14 mouse cellular contexts compared by ENCODE assay signal in genomic region chr17:83977725-83978124, GRCm38 (mm10).
DNase-seq lines count a peak whose midpoint lies in the region; ATAC-seq and TF ChIP-seq lines count a peak whose summit lies in the region.
"Had no signal": no experiment of that assay in that cellular context is flagged by ENCODE, and none has a peak within 500 bp of the region (broad histone marks: within the 10 kb centered on the region; RNA-seq: fewer than 3 reads in every experiment).

No protein-coding gene starts in this region.

- no peak for TF ChIP-seq CTCF in kidney, postnatal 0 days (IDR thresholded peaks at IDR 0.05; ENCODE audit: low read depth)
- TF ChIP-seq CTCF in bone marrow, adult 2 months (IDR thresholded peaks at IDR 0.05; ENCODE audit: control insufficient read depth, insufficient read depth, low read length), result no peak

- no peaks in the 10 kb centered on the region for H3K36me3 ChIP-seq in heart, embryonic 13.5 days
- H3K36me3 ChIP-seq in kidney, postnatal 0 days (ENCODE audit: insufficient read depth, low read length), result no peaks in the 10 kb centered on the region
- H3K36me3 ChIP-seq in limb, embryonic 11.5 days (ENCODE audit: control insufficient read depth, insufficient read depth, low read length), result no peaks in the 10 kb centered on the region
- H3K36me3 ChIP-seq: G1E had no signal

- H3K4me1 ChIP-seq in heart, embryonic 13.5 days, result peaks cover 22% of the 10 kb centered on the region
- H3K4me1 ChIP-seq in kidney, postnatal 0 days (replicated peaks; ENCODE audit: insufficient read depth, low read length), result peaks cover 11% of the 10 kb centered on the region
- peaks cover 4% of the 10 kb centered on the region; the same call in 1 of the 2 replicates for H3K4me1 ChIP-seq in bone marrow, adult 2 months (ENCODE audit: control insufficient read depth, insufficient read depth, low read length)
- peaks cover 27% of the 10 kb centered on the region for H3K4me1 ChIP-seq in limb, embryonic 11.5 days (ENCODE audit: control insufficient read depth, insufficient read depth, low read length)

- DNase-seq in heart, postnatal 4 days, result no peak
- no peak for DNase-seq in kidney, postnatal 0 days (ENCODE audit: low spot score)
- DNase-seq in kidney, adult 8-10 months, result no peak
- DNase-seq in limb, embryonic 11.5 days (ENCODE audit: low spot score), result no peak
- DNase-seq in cerebellum, adult 18-20 months, result no peak
- no peak for DNase-seq in gastrocnemius, postnatal 25 days
- DNase-seq: cerebellum, adult 2 months; heart, postnatal 14 days; kidney, adult 11 months; thymus, postnatal 4 days had no signal

- no peak for TF ChIP-seq POLR2A in bone marrow, adult 2 months (IDR thresholded peaks at IDR 0.05; ENCODE audit: borderline replicate concordance, control insufficient read depth, low read depth, low read length)

- H3K4me2 ChIP-seq in heart, embryonic 13.5 days, result no peak overlapping the region
- no peak overlapping the region for H3K4me2 ChIP-seq in kidney, postnatal 0 days (ENCODE audit: low read length)
- H3K4me2 ChIP-seq in limb, embryonic 11.5 days (ENCODE audit: low read depth, severe bottlenecking), result no peak overlapping the region
- H3K4me2 ChIP-seq: midbrain, embryonic 11.5 days had no signal

- no peak overlapping the region for H3K4me3 ChIP-seq in heart, embryonic 13.5 days
- no peak overlapping the region for H3K4me3 ChIP-seq in kidney, postnatal 0 days (replicated peaks; ENCODE audit: low read depth, low read length)
- H3K4me3 ChIP-seq in bone marrow, adult 2 months (replicated peaks; ENCODE audit: control insufficient read depth, low read depth, low read length), result no peak overlapping the region
- no peak overlapping the region for H3K4me3 ChIP-seq in limb, embryonic 11.5 days (ENCODE audit: low read depth, low read length)

- H3K27me3 ChIP-seq in heart, embryonic 13.5 days (replicated peaks), result 0 out of 2 replicates have a peak, but pooled peaks cover 3% of the 10 kb centered on the region
- H3K27me3 ChIP-seq in kidney, postnatal 0 days (ENCODE audit: insufficient read depth, low read length), result no peaks in the 10 kb centered on the region
- H3K27me3 ChIP-seq in limb, embryonic 11.5 days (ENCODE audit: control insufficient read depth, insufficient read depth, low read length), result no peaks in the 10 kb centered on the region

- no peaks in the 10 kb centered on the region for H3K9me3 ChIP-seq in heart, embryonic 13.5 days
- H3K9me3 ChIP-seq in kidney, postnatal 0 days (replicated peaks; ENCODE audit: low read length), result no peaks in the 10 kb centered on the region
- no peaks in the 10 kb centered on the region for H3K9me3 ChIP-seq in limb, embryonic 11.5 days (ENCODE audit: control insufficient read depth, low read length)
- H3K9me3 ChIP-seq: G1E had no signal

- ATAC-seq in heart, embryonic 13.5 days (ENCODE audit: extremely low read depth, insufficient number of reproducible peaks, low FRiP score, low TSS enrichment), result no peak
- ATAC-seq in kidney, postnatal 0 days (replicated peaks; ENCODE audit: low FRiP score, low read depth), result no peak
- no peak for ATAC-seq in limb, embryonic 11.5 days (ENCODE audit: insufficient number of reproducible peaks, low FRiP score, low TSS enrichment, low read depth)

- H3K9ac ChIP-seq in heart, embryonic 13.5 days, result no peak overlapping the region
- 0 out of 2 replicates have a peak overlapping the region, but pooled peaks have one; percentile 6 for H3K9ac ChIP-seq in kidney, postnatal 0 days (ENCODE audit: low read depth, low read length)
- no peak overlapping the region for H3K9ac ChIP-seq in limb, embryonic 11.5 days (ENCODE audit: low read length)

- WGBS in heart, embryonic 13.5 days, result 50% methylated on average over 11 of the region's 11 CpGs
- 67% methylated on average over 11 of the region's 11 CpGs for WGBS in kidney, postnatal 0 days
- 23% methylated on average over 11 of the region's 11 CpGs for WGBS in bone marrow, adult 2 months
- 78% methylated on average over 11 of the region's 11 CpGs for WGBS in limb, embryonic 11.5 days

- H3K27ac ChIP-seq in heart, embryonic 13.5 days (replicated peaks), result peak overlapping the region; percentile 29; the same call in 1 of the 2 replicates
- peak overlapping the region; percentile 63 for H3K27ac ChIP-seq in kidney, postnatal 0 days
- peak overlapping the region; percentile 29 for H3K27ac ChIP-seq in bone marrow, adult 2 months (ENCODE audit: control insufficient read depth, insufficient read depth, low read depth, low read length, poor library complexity)
- peak overlapping the region; percentile 37; the same call in 1 of the 2 replicates for H3K27ac ChIP-seq in limb, embryonic 11.5 days (replicated peaks; ENCODE audit: low read depth, low read length)
